Mouse (Mus musculus) left cerebral cortex, adult 9 months (tissue): Measurements from ENCODE around the gene Bcan.

Experiments used
- DNase-seq, 2 experiments: peaks; one replicate each; pipeline ENCODE4 v3.0.0; 2022; ENCODE audit warnings: low spot score in 2 of 2

Gene Bcan

DNA sequence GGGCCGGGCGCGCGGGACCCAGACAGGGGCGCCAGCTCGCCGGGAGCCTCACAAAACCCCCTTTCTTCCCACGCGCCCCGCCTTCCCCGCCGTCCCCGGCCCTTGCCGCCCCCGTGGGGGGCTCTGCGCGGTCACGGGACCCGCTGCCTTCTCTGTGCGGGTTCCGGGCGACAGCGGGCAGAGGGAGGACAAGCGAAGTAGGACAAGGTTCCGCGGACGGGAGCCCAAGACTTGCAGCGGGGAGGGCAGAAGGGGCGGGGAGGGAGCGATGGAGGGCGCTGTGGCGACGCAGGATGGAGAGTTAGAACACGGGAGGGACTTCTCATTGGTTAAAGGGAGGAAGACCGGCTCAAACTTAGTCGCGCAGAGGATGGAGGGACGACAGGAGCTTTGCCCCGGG lies at the start of gene Bcan:
TSS of gene Bcan (minus strand) at position 50 of the 400 bp plus-strand sequence.
- DNase-seq = no peak

DNA sequence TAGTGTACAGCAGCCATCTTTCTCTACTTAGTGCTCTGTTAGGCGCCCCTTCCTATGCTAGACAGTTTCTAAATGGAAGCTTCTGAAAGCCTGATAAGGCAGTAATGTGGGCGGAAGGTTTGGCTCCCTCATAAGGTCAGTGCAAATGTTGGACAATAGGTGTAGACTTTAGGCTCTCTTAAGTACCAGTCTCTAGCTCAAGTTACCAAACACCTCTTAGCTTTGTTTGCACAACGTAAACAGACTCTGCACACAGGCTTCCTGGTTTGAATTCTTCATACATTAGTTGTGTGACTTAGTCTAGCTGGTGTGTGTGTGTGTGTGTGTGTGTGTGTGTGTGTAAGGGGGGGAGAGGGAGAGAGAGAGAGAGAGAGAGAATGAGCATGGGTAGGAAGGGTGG lies 49.5 kb upstream of the Bcan start:
- no peak for DNase-seq

DNA sequence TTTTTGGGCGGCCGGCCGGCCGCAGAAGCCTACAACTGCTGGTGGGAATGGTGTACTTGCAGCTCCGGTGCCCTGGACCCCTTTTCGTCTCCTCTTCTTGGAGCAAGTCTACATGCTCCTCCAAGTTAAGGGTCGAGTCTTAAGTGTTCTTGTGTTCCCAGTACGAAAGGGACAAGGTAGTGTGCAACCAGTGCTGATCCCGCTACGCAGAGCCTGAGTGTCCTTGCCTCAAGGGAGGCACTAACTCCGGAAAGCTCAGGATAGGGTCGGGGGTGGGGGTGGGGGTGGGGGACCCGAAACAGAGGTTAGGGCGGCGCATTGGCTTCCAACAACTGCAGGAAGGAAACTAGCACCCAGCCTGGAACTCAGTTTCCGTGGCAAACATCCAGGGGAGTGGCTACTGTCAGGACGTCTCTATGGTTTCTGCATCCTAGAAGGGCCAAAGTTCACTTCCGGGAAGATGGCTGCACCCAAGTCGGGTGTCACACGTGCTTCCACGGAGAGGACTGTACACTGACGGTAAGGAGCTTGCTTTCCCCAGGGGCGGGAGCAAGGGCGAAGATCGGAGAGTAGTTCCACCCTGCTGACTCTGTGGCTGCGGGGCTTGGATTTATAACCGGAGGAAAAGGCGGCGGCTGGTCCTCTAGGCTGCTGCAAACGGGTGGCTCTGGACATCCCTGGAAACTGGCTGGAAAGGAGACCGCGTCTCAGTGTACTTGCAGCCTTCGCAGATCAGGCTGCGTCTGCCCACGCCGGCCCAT lies 42.8 kb upstream of the Bcan start, which contains the start of gene Gpatch4:
TSS of gene Gpatch4 (plus strand) at position 448 of the 761 bp plus-strand sequence.
- DNase-seq = peak; percentile 67 to 90

DNA sequence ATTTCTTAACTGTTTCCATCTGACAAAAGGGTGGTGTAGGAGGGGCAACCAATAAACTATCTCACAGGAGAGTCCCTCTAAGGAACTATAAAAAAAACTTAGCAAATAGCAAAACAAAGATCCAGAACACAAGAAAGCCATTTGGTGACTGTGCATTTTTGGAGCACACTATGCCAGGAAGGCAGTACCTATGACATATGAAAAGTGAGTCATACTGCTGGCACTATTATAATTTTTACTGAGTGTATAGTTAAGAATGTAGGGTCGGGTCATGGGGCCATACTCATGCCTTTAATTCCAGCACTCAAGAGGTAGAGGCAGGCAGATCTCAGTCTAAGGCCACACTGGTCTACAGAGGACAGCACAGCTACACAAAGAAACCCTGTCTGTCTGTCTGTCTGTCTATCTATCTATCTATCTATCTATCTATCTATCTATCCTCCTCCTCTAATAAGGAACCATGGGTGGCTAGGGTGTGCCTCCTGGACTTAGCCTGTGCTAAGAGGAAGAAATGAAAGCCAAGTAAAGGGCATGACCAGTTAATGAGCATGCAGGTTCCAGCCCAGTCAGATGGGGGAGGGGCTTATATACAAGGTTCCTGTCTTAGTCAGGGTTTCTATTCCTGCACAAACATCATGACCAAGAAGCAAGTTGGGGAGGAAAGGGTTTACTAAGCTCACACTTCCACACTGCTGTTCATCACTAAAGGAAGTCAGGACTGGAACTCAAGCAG lies 35.7 kb upstream of the Bcan start:
- no peak for DNase-seq

DNA sequence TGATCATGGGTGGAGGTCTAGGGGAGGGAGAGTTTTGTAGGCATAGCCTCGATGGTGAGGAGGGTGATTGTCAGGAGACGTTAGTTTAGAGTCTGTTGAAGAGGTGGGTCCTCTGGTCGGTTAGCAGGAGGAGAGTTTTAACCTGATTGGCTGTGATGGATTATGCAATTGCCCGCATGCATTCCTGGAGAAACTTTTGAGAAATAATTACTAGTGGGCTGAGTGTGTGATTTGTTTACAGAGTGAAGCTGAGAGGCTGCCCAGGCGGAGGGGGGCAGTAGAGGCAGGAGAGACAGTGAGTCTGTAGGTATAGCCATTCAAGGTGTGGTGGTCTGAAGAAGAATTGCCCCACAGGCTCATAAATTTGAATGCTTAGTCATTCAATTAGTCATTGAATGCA lies 33.5 kb upstream of the Bcan start:
- no peak for DNase-seq

DNA sequence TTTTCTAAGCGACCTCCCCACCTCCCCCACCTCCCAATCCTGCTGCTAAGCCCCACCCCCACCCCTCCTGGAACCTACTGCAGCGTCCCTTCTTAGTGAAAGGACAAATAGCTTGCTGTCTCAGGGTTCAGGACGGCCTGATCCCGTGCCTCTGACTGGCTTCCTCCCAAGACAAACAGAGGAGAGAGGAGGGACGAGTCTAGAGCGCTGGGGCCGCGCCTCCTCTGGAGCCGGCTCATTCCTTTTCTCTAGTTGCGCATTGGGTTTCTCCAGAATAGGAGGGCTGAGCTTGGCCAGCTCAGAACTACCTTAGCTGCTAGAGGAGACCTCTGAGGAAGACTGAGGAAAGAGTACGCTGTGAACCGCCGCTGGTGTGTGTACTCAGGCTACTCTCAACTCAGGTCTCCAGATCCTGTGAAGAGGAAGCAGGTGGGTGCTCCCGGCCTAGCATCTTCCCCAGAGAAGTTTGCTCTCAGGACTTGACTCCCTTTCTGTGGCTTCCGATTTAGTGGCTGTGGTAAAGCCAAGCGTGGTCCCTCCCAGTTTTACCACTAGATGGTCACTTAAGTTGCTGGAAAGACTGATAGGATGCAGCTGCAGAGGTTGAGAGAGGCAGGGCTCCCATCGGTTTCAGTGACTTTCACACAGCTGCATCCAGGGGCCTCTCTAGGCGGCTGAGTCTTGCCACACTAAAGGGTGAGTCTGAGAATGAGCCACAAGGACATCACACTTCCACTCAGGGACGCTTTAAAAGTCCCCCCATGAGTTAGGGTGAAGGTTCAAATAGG lies 30.8 kb upstream of the Bcan start:
- peak in 1 of 2 experiments; percentile 48 for DNase-seq

DNA sequence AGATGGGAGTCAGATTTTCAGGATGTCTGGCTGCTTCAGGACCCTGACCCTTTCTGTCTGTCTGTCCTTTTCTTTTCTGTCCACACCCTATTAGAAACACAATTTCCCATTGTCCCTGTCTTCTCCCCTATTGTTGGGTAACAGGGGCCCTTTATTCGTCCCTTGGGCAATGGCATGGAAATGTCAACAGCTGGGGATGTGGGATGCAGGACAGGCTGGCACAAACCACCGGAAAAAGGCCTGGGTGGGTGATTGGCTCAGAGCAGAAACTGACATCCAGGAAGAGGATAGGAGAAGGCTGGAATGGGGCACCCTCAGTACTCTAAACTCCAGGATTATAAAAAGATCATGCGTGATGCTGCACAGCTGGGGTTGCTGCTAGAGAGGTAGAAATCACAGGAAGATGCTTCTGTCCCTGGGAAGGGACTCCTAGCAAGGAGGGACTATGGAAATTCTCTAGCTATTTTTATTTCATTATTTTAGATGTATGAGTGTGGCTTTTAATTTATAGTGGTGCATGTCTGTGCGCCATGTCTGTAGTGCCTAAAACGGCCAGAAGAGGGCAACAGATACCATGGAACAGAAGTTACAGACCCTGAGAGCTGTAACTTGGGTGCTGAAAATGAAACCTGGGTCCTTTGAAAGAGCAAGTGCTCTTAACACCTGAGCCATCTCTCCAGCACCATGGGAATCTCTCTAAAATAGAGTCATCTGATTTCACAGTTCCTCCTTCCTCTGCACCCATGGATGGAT lies 27.6 kb upstream of the Bcan start, which contains the start of gene Hapln2:
TSS of gene Hapln2 (minus strand) at position 150 of the 753 bp plus-strand sequence.
- peak; percentile 26 to 46 for DNase-seq

DNA sequence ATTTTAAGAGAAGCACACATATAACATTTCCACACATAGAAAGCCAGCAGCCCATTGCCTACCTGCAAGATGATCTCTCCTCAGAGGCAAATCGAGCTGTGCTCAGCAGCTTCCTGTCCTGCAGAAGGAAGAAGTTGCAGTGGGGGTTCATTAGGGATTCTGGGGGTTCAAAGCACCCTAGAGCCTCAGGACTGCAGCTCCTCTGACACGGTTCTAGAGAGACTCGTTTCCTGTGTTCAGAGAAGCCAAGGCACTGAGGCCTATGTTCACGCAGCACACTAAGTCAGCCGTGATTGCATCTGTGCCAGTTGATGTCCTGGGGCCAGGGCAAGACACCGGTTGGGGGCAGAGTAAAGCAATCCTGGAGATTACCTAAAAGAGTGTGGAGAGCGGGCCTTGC lies 26.8 kb upstream of the Bcan start:
- DNase-seq = no peak

DNA sequence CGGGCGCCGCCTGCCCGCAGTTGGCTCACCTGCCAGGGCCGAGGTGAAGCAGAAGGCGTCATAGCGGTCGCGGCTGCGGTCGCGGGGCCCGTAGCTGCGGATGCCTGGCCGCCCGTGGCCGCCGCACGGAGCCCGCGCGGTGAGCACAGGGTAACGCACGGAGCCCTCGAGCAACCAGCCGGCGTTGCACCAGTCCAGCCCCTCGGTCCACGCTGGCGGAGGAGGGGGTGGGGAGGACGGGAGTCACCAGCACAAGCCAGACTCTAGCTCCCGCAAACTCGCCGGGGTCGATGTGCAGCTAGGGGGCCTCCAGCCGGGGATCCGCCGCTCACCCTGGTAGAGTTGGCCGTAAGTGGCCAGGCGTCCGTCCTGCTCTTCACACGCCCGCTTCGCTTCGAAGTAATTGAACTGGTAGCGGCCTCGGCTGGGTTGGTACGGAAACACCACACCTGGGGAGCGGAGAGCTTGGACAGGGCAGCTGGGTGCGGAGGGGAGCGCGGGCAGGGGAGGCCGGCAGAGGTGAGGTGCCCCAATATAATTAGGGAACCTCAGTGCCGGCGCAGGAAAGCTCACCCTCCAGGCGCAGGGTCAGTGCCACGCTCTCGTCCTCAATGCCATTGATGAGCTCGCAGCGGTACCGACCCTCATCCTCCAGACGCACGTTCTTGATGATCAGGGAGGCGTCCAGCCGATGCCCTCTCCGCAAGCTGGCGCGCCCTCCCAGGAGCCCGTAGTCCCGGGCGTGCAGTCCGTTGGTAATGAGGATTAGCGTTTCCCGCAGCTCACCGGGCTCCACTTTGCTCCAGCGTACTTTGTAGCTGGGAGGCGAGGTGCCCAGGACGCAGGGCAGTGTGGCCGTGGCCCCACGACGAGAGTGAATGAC lies 23.4 kb upstream of the Bcan start:
- no peak for DNase-seq

DNA sequence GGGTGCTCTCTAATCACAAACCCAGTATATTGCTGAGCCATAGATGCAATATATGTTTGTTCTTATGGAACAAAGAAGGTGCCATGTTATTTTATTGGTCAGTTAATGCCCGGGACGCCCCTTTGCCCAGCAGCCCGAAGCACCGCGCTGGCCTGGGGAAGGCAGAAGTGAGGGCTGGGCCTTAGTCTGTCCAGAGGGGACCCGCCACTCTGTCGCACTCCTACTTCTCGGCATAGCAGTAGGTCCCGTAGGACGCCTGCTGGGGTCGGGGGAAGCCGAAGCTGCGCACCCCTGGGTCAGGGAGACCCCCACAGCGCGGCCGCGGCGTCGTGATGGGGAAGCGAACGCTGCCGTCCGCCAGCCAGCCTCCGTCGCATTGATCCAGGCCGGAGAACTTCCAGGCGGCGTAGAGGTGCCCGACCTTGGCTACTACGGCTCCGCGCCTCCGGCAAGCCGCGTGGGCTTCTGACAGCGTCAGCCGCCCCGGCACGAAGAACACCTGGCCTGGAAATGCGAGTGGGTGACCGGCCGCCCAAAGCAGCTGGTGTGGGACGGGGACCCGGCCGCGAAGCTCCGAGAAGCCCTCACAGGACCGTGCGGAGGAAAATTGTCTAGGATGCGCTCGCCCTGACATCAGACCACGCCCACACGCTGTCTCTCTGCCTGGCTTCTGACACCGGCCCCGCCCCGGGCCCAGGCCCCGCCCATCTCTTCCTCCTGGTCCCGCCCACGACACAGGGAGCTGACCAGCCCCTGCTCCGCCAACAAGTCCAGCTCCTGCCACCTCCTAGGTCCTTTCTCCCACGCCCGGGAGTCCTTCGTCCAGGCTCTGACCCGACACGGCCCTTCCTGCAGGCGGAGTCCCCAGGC lies 22.5 kb upstream of the Bcan start:
- DNase-seq = peak; percentile 33 to 82

DNA sequence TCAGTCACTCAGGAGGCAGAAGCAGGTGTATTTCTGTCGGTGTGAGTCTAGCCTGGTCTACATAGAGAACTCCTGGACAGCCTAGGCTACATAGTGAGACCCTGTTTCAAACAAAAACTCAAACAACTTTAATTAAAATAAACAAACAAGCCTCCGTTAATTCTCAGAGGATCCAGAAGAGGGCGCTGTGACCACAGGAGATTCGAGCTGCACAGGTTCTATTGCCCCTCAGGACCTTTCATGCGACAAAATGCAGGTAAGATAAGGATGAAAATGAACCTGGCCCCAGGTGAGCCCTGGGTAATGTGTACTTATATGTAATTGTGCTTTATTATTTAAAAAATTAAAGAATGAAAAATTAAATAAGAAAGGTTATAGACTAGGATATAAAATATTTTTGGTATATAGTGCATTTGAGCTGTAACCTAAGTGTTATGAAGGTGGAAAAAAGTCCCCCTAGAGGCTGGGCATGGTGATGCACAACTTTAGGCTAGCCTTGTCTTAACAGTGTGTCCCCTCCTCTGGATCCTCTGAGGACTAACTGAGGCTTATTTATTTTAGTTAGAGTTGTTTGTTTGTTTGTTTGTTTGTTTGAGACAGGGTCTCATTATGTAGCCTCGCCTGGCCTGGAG lies 10.7 kb upstream of the Bcan start:
- DNase-seq = no peak

DNA sequence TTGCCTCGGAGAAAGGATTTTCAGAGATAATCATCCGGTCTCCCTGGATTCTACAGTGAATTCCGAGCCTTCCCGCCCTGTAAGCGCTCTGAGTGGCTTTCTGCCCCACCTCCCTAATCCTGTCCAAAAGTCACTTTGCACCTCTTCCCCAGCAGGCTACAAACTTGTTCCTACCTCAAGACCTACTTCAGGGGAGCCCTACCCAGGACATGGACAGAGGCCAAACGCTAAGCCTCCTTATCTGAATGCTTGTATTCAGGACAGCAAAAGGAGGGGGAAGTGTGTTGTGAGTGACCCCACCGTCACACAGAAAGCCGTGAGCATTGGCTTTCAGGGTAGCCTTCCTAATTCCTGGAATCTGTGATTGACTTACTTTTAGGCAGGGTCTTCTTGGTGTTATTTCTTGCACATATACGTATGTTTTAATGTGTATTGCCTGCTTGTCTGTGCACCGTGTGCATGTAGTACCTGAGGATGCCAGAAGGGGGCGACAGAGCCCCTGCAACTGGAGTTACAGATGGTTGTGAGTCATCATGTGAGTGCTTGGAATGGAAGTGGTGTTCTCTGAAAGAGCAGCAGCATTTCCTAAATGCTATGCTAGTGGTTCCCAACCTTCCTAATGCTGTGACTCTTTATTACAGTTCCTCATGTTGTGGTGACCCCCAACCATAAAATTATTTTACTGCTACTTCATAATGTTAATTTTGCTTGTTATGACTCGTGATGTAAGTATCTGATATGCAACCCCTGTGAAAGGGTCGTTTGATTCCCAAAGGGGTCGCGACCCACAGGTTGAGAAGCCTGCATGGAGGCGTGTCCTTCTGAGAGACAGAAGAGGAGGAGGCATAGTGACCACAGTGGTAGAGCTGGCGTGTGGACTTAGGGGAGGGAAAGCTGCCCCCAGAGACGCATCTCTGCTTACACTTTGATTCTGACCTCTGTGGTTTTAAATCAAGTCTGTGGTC lies 6.1 kb upstream of the Bcan start:
- no peak for DNase-seq

DNA sequence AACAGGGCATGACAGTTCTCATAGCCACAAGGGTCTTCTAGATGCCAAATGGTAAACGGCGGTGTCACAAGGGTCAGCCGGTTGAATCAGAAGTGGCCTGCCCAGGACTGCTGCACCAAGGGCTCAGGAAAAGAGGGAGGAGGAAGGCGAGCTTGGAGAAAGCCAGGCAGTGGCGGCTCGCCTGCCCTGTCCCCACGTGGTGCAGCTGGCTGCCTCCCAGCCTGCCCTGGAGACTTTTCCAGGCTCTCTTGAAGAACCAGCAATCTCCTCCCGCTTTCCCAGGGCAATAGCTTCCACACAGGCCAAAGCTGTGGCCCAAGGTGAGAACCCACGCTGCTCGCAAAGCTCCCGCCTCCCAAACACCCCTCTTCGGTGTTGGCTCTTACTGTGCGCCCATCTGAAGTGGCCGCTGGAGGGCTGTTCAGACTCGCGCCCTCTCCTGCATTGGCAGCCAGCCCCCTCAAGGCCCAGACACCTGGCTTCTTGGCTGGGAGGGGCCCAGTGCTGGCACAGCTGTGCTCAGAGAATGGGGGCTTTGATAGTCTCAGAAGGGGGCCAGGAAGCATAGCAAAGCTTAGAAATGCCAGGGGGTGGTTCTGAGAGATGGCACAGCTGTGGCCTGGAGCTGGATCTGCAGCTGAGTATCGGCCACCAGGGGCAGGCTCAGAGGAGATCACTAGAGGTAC lies 2.4 kb upstream of the Bcan start:
- DNase-seq = no peak

DNA sequence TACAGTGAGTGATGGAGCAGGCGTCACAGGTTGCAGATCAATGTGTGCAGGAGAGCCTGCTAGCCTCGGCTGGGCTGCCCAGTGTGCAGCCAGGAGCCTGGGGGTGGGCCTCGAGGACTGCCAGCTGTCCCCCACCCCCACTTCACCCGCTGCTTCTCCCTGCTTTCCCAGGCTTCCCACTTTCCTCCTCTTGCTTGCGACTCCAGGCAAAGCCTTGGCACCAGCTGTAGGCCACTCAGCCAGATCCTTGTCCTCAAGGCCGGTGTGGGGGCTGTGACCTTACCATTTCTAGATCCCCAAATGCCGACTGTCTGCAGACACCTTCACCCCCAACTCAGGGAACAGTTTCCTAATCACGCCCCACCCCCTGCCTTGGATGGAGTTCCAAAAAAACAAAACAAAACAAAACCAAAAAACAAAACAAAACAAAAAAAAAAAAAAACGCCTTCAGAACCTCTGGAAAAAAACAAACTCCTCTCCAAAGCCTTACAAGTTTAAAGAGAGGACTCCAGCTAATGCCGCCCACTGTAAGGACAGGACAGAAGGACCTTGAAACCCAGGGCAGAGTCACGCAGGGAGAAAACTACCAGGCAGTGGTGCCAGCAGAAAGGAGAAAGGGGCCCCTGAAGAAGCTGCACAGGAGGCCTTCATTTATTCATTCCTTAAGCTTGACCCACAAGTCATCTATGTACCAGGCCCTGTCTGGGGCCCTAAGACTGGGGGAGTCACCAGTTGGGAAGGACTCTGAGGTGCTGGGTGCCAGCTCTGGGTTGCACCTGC lies 976 bp upstream of the Bcan start:
- no peak for DNase-seq

DNA sequence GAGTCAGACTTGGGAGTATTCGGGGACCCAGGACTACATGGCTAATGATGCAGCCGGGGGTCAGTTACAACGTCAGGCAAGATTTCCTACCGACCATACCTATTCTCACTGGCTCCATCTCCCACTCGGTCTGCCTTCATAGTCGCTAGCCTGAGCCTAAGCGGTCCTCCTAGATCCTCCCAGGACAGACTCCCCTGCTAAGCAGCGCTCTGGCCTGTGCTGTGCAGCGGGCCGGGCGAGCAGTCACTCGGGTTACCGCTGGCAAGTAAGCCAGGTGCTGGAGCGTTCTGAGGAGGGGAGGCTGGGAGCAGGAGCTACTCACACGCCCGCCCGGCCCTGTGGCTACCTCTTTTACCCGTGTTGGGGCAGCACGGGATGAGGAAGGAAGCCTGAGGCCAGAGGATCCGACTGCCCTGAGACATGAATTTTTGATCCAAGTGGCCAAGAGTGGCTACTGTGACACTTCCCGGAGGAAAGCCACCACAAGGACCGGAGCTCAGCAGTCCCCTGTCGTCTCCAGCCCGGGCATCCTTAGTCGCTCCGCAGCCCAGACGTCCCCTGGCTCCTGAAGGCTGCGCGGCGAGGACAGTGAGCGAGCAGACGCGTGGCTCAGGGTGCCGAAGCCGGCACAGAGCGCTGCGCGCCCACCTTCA lies 661 bp downstream of the Bcan start:
- DNase-seq = no peak

DNA sequence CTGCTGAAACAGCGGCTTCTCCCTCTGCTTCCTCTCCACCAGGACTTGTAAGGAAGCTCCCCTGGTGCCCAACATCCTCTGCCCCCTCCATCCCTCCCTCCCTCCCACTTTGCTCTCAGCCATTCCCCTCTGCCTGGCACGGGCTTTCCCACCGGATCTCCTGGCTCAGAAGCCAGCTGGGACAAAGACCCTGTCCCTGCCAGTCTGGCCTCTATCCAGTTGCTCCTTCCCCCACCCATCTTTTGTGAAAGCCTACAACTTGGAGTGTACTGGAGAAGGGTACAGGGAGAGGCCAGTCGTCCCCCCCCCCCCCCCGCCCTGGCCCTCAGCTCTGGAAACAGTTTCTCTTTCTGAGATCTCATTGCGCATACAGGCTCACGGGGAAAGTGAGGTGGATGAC lies 1.3 kb downstream of the Bcan start:
- DNase-seq = no peak
